Mouse (Mus musculus) adrenal gland, adult (tissue): ENCODE measurements around the gene Slc26a1.
"Not testable (repeated sequence)": the region's sequence is repeated elsewhere in the genome, so short reads cannot be mapped to it uniquely, and the experiment has no call there.

ENCODE experiments used
- DNase-seq, 2 experiments: peaks; one replicate each; pipeline ENCODE4 v3.0.0; 2022 to 2023; ENCODE audit warnings: low spot score in 1 of 2; ENCODE audit not compliant: inconsistent age in 2 of 2

The Slc26a1 gene

GRCm38 (mm10) chr5:108658611-108659010, 16.8 kb downstream of the Slc26a1 start:
- no peak for DNase-seq

- DNase-seq, result no peak
Measured at GRCm38 (mm10) chr5:108657406-108657805, 18.0 kb downstream of the Slc26a1 start.

- DNase-seq, result no peak
Measured at GRCm38 (mm10) chr5:108655891-108656650, 19.3 kb downstream of the Slc26a1 start.

- DNase-seq, result no peak
Measured at GRCm38 (mm10) chr5:108655381-108655780, 20.0 kb downstream of the Slc26a1 start.

GRCm38 (mm10) chr5:108654444-108654990, 20.9 kb downstream of the Slc26a1 start:
- no peak for DNase-seq

GRCm38 (mm10) chr5:108653341-108653740, 22.0 kb downstream of the Slc26a1 start:
- DNase-seq, result no peak

GRCm38 (mm10) chr5:108651823-108652222, 23.5 kb downstream of the Slc26a1 start:
- DNase-seq, result peak; percentile 44 to 85

GRCm38 (mm10) chr5:108651136-108651720, 24.1 kb downstream of the Slc26a1 start:
- DNase-seq, result no peak

GRCm38 (mm10) chr5:108650341-108650740, 25.0 kb downstream of the Slc26a1 start:
- no peak for DNase-seq

GRCm38 (mm10) chr5:108648937-108649576, 26.3 kb downstream of the Slc26a1 start:
- no peak for DNase-seq

GRCm38 (mm10) chr5:108647820-108648465, 27.4 kb downstream of the Slc26a1 start:
- no peak for DNase-seq

- DNase-seq, result no peak
Measured at GRCm38 (mm10) chr5:108647311-108647710, 28.1 kb downstream of the Slc26a1 start.

GRCm38 (mm10) chr5:108646343-108646660, 29.1 kb downstream of the Slc26a1 start:
- no peak for DNase-seq

- DNase-seq, result no peak
Measured at GRCm38 (mm10) chr5:108645651-108646342, 29.6 kb downstream of the Slc26a1 start.

GRCm38 (mm10) chr5:108643674-108644073, 31.7 kb downstream of the Slc26a1 start:
- DNase-seq, result no peak

GRCm38 (mm10) chr5:108636172-108636571, 39.2 kb downstream of the Slc26a1 start:
- DNase-seq, result no peak

GRCm38 (mm10) chr5:108634088-108634487, 41.3 kb downstream of the Slc26a1 start:
- DNase-seq, result not testable (repeated sequence)

GRCm38 (mm10) chr5:108633676-108634075, 41.7 kb downstream of the Slc26a1 start:
- DNase-seq, result no peak

- DNase-seq, result peak; percentile 94 to 97
Measured at GRCm38 (mm10) chr5:108629634-108630483, 45.5 kb downstream of the Slc26a1 start, which contains the start of the genes Gak and Tmem175. Gak (minus strand) TSS chr5:108629755. Tmem175 (plus strand) TSS chr5:108629770.
